Mouse (Mus musculus) retina, postnatal 1 day (tissue): ENCODE measurements around the gene Irf6.

ENCODE experiments used
- DNase-seq: peaks from one replicate; pipeline ENCODE4 v3.0.0-alpha.2; 2012

Irf6 gene

GRCm38 (mm10) chr1:193157111-193157492 lies 4.2 kb downstream of the Irf6 start:
- no peak for DNase-seq

GRCm38 (mm10) chr1:193159163-193159562 lies 6.3 kb downstream of the Irf6 start:
- no peak for DNase-seq

GRCm38 (mm10) chr1:193159613-193160012 lies 6.7 kb downstream of the Irf6 start:
- DNase-seq = no peak

GRCm38 (mm10) chr1:193160317-193161032 lies 7.6 kb downstream of the Irf6 start:
- peak; percentile 62 for DNase-seq

- DNase-seq = no peak
Observed at GRCm38 (mm10) chr1:193167746-193168145, 14.8 kb downstream of the Irf6 start, which contains the start of gene A130010J15Rik. A130010J15Rik (plus strand) TSS chr1:193168046.

GRCm38 (mm10) chr1:193169228-193169627 lies 16.3 kb downstream of the Irf6 start:
- DNase-seq = no peak

GRCm38 (mm10) chr1:193169856-193170255 lies 16.9 kb downstream of the Irf6 start:
- no peak for DNase-seq

GRCm38 (mm10) chr1:193172991-193173809 lies 20.3 kb downstream of the Irf6 start:
- DNase-seq = peak; percentile 99

GRCm38 (mm10) chr1:193173810-193174129 lies 20.9 kb downstream of the Irf6 start:
- no peak for DNase-seq

- no peak for DNase-seq
Observed at GRCm38 (mm10) chr1:193174143-193174733, 21.3 kb downstream of the Irf6 start.

GRCm38 (mm10) chr1:193181104-193181503 lies 28.2 kb downstream of the Irf6 start:
- DNase-seq = no peak

GRCm38 (mm10) chr1:193188257-193188656 lies 35.3 kb downstream of the Irf6 start:
- DNase-seq = no peak

GRCm38 (mm10) chr1:193189151-193189621 lies 36.3 kb downstream of the Irf6 start:
- DNase-seq = peak; percentile 35

- no peak for DNase-seq
Observed at GRCm38 (mm10) chr1:193189771-193190170, 36.9 kb downstream of the Irf6 start.

GRCm38 (mm10) chr1:193191675-193192283 lies 38.9 kb downstream of the Irf6 start:
- DNase-seq = no peak

GRCm38 (mm10) chr1:193194416-193195140 lies 41.7 kb downstream of the Irf6 start:
- no peak for DNase-seq

GRCm38 (mm10) chr1:193195169-193195810 lies 42.4 kb downstream of the Irf6 start:
- no peak for DNase-seq

- no peak for DNase-seq
Observed at GRCm38 (mm10) chr1:193197494-193198205, 44.7 kb downstream of the Irf6 start.

GRCm38 (mm10) chr1:193198312-193198711 lies 45.4 kb downstream of the Irf6 start:
- DNase-seq = no peak

GRCm38 (mm10) chr1:193200640-193201382 lies 47.9 kb downstream of the Irf6 start:
- DNase-seq = no peak

GRCm38 (mm10) chr1:193201383-193201778 lies 48.5 kb downstream of the Irf6 start, which contains the start of gene Traf3ip3:
Traf3ip3 (minus strand) TSS chr1:193201703.
- DNase-seq = no peak
